Mouse (Mus musculus) lung, adult 2 months (tissue): Measurements from ENCODE around the gene Kansl1. TPM values are rescaled to one million over a fixed set of nuclear protein-coding genes. Genes with fewer than 3 reads are reported as not detected.

ENCODE experiments used
- DNase-seq: peaks from one replicate; pipeline ENCODE4 v3.0.0; 2022
- H3K4me1 ChIP-seq: fragments of 200-500 bp; 2 replicates; pipeline ENCODE4 v1.6.1; 2011; ENCODE audit warnings: low read length; ENCODE audit not compliant: control insufficient read depth, insufficient read depth
- H3K4me3 ChIP-seq: fragments of 200-500 bp; replicated peaks from 2 replicates; pipeline ENCODE3; 2011; ENCODE audit warnings: low read depth, mild to moderate bottlenecking, control low read depth, low read length; ENCODE audit errors: extremely low read depth
- CTCF ChIP-seq: fragments of 200-500 bp; IDR thresholded peaks from 2 replicates; pipeline ENCODE4 v1.5.1; 2011; ENCODE audit warnings: mild to moderate bottlenecking, low read length, control low read depth; ENCODE audit not compliant: insufficient read depth
- POLR2A ChIP-seq: fragments of 200-500 bp; IDR thresholded peaks from 2 replicates; pipeline ENCODE4 v1.6.1; 2011; ENCODE audit warnings: low read depth, mild to moderate bottlenecking, control low read depth, low read length, borderline replicate concordance; ENCODE audit errors: extremely low read depth
- WGBS: fragments of 180-500 bp; shearing (Covaris S2); methylation state at CpG from one replicate; pipeline ENCODE4 v1.1.7; 2018; 5-methylcytosine and 5-hydroxymethylcytosine counted together
- polyA plus RNA-seq: library from polyadenylated mRNA; depleted of rRNA; stranded (reverse); fragments of >200 nt; gene quantifications from 2 replicates; pipeline ENCODE4 v1.2.3, GENCODE M21; 2012; rRNA removed

Gene Kansl1
- 86.2 and 93.7 TPM in 2 replicates for polyA plus RNA-seq

- under 1% methylated on average over 66 of the region's 69 CpGs for WGBS
- Histone ChIP-seq H3K4me1 (no peaks in the 10 kb centered on the region; the same call in 1 of the 2 replicates), H3K4me3 (peak within 1 kb of the TSS; percentile 74)
- DNase-seq, result no peak
- no peak for TF ChIP-seq POLR2A
- no peak for TF ChIP-seq CTCF
Observed at GRCm38 (mm10) chr11:104468751-104469268, at the start of gene Kansl1. Kansl1 (minus strand) TSS chr11:104468861.

DNA sequence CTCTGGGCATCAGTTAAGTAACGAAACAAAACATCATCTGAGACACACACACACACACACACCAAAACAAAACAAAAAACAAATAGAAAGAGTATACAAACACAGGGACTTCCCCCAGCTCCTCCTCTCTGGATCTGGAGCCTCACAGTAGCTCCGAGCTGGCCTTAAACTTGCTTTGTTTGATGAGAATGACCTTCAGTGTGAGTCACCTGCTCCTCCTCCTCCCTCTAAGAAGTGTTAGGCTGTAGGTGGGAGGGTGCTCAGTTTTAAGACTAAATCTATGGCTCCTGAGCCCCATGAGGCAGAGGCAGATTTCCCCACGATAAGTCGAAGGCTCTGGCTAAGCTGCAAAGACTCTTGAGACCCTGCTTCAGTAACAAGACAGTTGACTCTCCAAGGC, 43.8 kb upstream of the Kansl1 start:
- DNase-seq, result no peak
- 82% methylated on average over 4 of the region's 4 CpGs for WGBS
- TF ChIP-seq CTCF (no peak), POLR2A (no peak)

GRCm38 (mm10) chr11:104510606-104511005, 41.9 kb upstream of the Kansl1 start:
- peak; percentile 7 for DNase-seq
- Histone ChIP-seq H3K4me1 (no peaks in the 10 kb centered on the region), H3K4me3 (no peak overlapping the region)
- 85% methylated on average over 2 of the region's 2 CpGs for whole genome bisulfite sequencing
- TF ChIP-seq POLR2A, result no peak
- TF ChIP-seq CTCF, result peak; percentile 52

More for the DNA sequence above, 43.8 kb upstream of the Kansl1 start:
- no peaks in the 10 kb centered on the region for H3K4me1 ChIP-seq
- no peak overlapping the region for H3K4me3 ChIP-seq

DNA sequence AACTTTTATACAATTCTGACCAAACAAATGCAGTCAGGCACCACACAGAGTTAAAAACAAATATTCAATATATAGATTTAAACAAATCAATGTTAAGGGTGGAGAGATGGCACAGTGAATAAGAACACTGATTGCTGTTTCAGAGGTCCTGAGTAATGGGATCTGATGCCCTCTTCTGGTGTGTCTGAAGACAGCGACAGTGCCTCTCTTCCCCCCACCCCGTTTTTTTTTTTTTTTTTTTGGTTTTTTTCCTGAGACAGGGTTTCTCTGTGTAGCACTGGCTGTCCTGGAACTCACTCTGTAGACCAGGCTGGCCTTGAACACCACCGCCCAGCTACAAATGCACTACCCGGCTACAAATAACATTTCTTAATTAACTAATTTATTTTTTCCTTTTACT, 39.8 kb upstream of the Kansl1 start:
- Histone ChIP-seq H3K4me3 (no peak overlapping the region), H3K4me1 (no peaks in the 10 kb centered on the region)
- WGBS, result 84% methylated on average over 4 of the region's 4 CpGs
- TF ChIP-seq CTCF (no peak), POLR2A (no peak)
- no peak for DNase-seq

- Histone ChIP-seq H3K4me3 (no peak overlapping the region), H3K4me1 (no peaks in the 10 kb centered on the region)
- no peak for DNase-seq
- TF ChIP-seq CTCF (no peak), POLR2A (no peak)
- WGBS, result 87% methylated on average over 3 of the region's 3 CpGs
Observed at GRCm38 (mm10) chr11:104488292-104488691, 19.6 kb upstream of the Kansl1 start.

DNA sequence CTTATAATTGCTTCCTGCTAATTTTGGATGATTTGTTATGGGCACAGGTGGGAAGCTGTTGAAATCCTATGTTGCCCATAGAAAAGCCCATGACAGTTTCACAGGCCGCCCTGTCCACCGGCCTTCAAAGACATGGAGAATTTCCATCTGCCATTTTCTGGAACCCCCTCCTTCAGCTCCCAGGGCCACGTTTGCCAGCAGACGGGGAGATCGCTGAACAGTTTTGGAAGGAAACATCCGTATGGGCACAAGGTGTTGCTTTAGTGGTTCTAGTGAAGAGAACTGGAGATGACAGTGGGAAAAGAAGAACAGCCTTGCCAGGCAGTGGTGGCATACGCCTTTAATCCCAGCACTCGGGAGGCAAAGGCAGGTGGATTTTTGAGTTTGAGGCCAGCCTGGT, 13.3 kb upstream of the Kansl1 start:
- DNase-seq, result no peak
- Histone ChIP-seq H3K4me3 (no peak overlapping the region), H3K4me1 (no peaks in the 10 kb centered on the region)
- TF ChIP-seq CTCF (no peak), POLR2A (no peak)
- 90% methylated on average over 8 of the region's 8 CpGs for WGBS

DNA sequence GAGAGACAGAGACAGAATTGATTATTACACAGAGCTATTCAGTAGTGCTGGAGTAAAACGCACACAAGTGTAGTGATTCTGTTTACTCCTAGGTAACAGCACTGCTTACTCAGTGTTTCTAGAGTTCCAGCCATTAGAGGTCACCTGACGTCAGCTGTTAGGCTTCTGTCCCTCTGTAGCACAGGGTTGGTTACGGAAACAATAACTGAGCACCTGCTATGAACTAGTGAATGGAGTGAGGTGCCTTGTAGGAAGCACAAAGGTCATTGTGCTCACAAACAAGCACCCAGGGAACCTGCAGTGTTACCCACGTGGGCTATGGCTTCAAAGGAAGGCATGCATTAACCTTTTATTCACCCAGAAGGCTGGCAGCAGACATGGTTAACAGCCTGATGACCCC, 10.8 kb upstream of the Kansl1 start:
- WGBS, result 65% methylated on average over 4 of the region's 4 CpGs
- TF ChIP-seq CTCF, result no peak
- no peak for TF ChIP-seq POLR2A

DNA sequence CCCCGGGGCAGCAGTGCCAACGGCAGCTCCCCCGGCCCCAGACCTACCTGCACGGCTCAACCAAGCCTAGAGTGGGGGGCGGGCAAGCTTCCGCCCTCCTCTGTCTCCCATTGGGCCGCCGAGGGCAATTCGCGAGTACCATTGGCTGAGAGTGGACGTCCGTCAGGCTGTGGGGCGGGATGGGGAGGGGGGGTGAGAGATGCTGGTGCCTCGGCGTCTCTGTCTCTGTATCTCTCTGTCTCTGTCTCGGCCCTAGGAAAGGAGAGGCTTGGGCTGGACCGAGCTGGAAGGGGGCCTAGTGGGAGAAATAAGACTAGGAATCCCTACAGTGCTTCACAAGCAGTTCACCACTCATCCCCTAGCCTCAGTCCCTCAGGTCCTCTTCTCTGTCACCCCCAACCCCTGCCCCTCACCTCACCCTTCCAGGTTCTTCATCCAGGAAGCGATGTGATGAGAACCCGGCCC, 742 bp upstream of the Kansl1 start:
- Histone ChIP-seq H3K4me1 (no peaks in the 10 kb centered on the region; the same call in 1 of the 2 replicates), H3K4me3 (peak overlapping the region; percentile 74)
- TF ChIP-seq POLR2A (0 out of 2 replicates have a peak, but pooled peaks have one; percentile 20), CTCF (no peak)
- DNase-seq, result peak; percentile 90
- under 1% methylated on average over 18 of the region's 19 CpGs for WGBS

More for the DNA sequence above, 10.8 kb upstream of the Kansl1 start:
- no peaks in the 10 kb centered on the region for H3K4me1 ChIP-seq
- DNase-seq, result no peak
- H3K4me3 ChIP-seq, result no peak overlapping the region

DNA sequence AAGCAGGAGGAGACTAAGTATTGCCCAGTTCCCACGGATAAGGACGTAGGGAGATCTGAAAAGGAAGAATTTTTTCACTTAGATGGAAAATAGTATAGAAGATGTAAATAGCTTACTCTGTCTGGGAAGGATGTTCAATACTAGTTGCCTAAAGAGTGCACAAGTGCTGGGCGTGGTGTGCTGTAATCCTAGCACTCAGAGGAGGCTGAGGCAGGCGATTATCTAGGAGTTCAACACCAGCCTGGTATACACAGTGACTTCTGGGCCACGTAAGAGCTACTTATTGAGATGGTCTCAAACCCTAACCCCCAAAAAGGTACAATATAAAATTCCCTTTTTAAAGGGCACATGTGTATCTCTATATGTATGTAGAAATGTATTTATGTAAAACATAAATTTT, 963 bp downstream of the Kansl1 start:
- no peak for TF ChIP-seq CTCF
- TF ChIP-seq POLR2A, result no peak
- WGBS, result 77% methylated on average over 5 of the region's 5 CpGs
- DNase-seq, result no peak
- no peaks in the 10 kb centered on the region; the same call in 1 of the 2 replicates for H3K4me1 ChIP-seq
- no peak overlapping the region for H3K4me3 ChIP-seq

DNA sequence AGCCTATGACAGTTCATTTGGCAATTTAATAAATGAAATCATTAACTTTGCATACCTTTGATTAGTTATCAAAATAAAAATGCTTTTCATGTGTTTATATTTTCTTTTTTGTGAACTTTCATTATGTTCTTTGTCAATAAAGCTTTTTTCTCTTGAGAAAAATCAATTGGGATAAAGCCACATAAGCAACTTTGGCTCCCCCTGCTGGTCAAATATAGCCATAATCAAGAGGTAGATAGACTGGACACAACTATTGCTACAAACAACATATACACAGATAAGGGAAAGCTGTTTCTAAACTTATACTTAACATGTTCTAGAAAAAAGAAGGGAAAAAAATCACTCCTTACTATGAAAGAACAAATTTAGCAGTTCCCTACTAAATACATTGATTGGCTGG, 7.1 kb downstream of the Kansl1 start:
- peaks cover under 1% of the 10 kb centered on the region; the same call in 1 of the 2 replicates for H3K4me1 ChIP-seq
- no peak for TF ChIP-seq CTCF
- no peak for TF ChIP-seq POLR2A
- no peak overlapping the region for H3K4me3 ChIP-seq
- peak; percentile 30 for DNase-seq

GRCm38 (mm10) chr11:104459671-104460070, 9.0 kb downstream of the Kansl1 start:
- H3K4me3 ChIP-seq, result no peak overlapping the region
- no peak for TF ChIP-seq CTCF
- no peak for TF ChIP-seq POLR2A

More at GRCm38 (mm10) chr11:104459671-104460070, 9.0 kb downstream of the Kansl1 start:
- 96% methylated on average over 2 of the region's 2 CpGs for WGBS
- H3K4me1 ChIP-seq, result peaks cover 3% of the 10 kb centered on the region; the same call in 1 of the 2 replicates
- DNase-seq, result no peak
